Comparison of ENCODE assay signal across 19 mouse cellular contexts in the genomic region with DNA sequence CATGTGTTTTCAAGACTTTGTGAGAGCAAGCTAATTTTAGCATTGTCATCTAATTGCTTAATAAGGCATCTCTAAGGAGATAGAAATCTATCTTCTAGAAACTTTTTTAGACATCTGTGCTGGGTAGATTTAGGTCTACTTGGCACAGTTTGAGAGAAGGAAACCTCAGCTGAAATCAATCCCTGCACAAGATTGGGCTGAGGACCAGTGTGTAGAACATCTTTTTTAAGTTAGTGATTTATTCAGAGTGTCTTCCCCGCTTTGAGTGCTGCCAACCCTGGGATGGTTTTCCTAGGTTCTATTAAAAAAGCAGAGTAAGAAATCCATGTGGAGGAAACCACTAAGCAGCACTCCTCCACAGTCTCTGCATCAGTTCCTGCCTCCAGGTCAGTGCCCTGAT.
"Had no signal": no experiment of that assay in that cellular context is flagged by ENCODE, and none has a peak within 500 bp of the region (broad histone marks: within the 10 kb centered on the region; RNA-seq: fewer than 3 reads in every experiment).

No protein-coding gene starts in this region.

- H3K9ac ChIP-seq: liver, embryonic 15.5 days; liver, postnatal 0 days; lung, embryonic 15.5 days; midbrain, embryonic 13.5 days; midbrain, embryonic 15.5 days; neural tube, embryonic 12.5 days; stomach, embryonic 15.5 days had no signal

- H3K27ac ChIP-seq: liver, embryonic 15.5 days; lung, embryonic 15.5 days; macrophage; midbrain, embryonic 13.5 days; midbrain, embryonic 15.5 days; neural tube, embryonic 12.5 days; stomach, embryonic 15.5 days; stomach, postnatal 0 days had no signal

- H3K27me3 ChIP-seq: liver, embryonic 15.5 days; lung, embryonic 15.5 days; megakaryocyte, embryonic 14.5 days; midbrain, embryonic 13.5 days; midbrain, embryonic 15.5 days; neural tube, embryonic 12.5 days; stomach, embryonic 15.5 days had no signal

- ATAC-seq: liver, postnatal 0 days; lung, postnatal 0 days; midbrain, embryonic 13.5 days; midbrain, embryonic 15.5 days had no signal

- H3K9me3 ChIP-seq: liver, embryonic 15.5 days; lung, embryonic 15.5 days; megakaryocyte, embryonic 14.5 days; midbrain, embryonic 13.5 days; midbrain, embryonic 15.5 days; neural tube, embryonic 12.5 days; stomach, embryonic 15.5 days had no signal

- H3K4me1 ChIP-seq: liver, embryonic 15.5 days; lung, embryonic 15.5 days; megakaryocyte, embryonic 14.5 days; midbrain, embryonic 13.5 days; midbrain, embryonic 15.5 days; neural tube, embryonic 12.5 days; stomach, embryonic 15.5 days had no signal

- H3K4me3 ChIP-seq: liver, embryonic 15.5 days; lung, embryonic 15.5 days; megakaryocyte, embryonic 14.5 days; midbrain, embryonic 13.5 days; midbrain, embryonic 15.5 days; neural tube, embryonic 12.5 days; stomach, embryonic 15.5 days had no signal

- H3K36me3 ChIP-seq: liver, embryonic 15.5 days; lung, embryonic 15.5 days; midbrain, embryonic 13.5 days; midbrain, embryonic 15.5 days; neural tube, embryonic 12.5 days; stomach, embryonic 15.5 days had no signal

- DNase-seq: liver, postnatal 0 days; lung, adult 2 months; lung, postnatal 14 days; lung, postnatal 36 days; right cerebral cortex, postnatal 14 days; thymus, adult 18-20 months; thymus, postnatal 14 days; thymus, postnatal 36 days had no signal

- H3K4me2 ChIP-seq: liver, embryonic 15.5 days; lung, embryonic 15.5 days; midbrain, embryonic 11.5 days; midbrain, embryonic 13.5 days; midbrain, embryonic 15.5 days; neural tube, embryonic 12.5 days; stomach, embryonic 15.5 days had no signal
